Mouse (Mus musculus) adrenal gland, adult 2 months (tissue): Measurements from ENCODE around the gene Rgs1. TPM values are rescaled to one million over a fixed set of nuclear protein-coding genes. Genes with fewer than 3 reads are reported as not detected.

Source experiments
- DNase-seq: peaks from one replicate; pipeline ENCODE4 v3.0.0; 2021
- polyA plus RNA-seq: library from polyadenylated mRNA; depleted of rRNA; stranded (reverse); fragments of >200 nt; gene quantifications from 2 replicates; pipeline ENCODE4 v1.2.3, GENCODE M21; 2012; rRNA removed
- total RNA-seq, 2 experiments: library from RNA; stranded (reverse); gene quantifications; 2 replicates each; pipeline ENCODE4 v1.2.3; 2021

Rgs1 gene
- total and polyA plus RNA-seq, 3 experiments, result 0.69 to 1.0 TPM; not detected in 1

DNA sequence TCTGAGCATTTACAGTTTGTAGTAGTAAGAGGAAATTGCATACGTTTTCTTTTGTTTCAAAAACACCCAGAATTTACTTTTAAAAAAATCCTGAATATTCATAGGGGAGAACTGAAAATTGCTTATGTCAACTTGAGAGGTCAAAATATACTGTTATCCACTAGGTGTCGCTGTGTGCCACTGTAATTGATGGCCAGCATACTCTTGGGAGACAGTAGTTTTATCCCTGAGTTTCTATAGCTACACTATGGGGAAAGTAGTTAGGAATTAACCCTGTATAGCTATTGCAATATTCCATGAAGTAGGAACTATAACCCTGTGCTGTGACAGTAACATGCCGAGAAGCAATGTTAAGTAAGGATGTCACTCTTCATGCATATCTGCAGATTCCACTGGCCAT lies 51.4 kb downstream of the Rgs1 start:
- DNase-seq, result peak; percentile 13

Other genes starting within 250 kb of the Rgs1 start
- gene Rgs2, start 245.1 kb downstream of the Rgs1 start, total RNA-seq, result 100 to 1,000 TPM; 342 to 413 TPM
- 3.5 and 3.9 TPM in 2 replicates for gene Rgs2, start 245.1 kb downstream of the Rgs1 start, polyA plus RNA-seq
- not detected for gene Rgs13, start 71.9 kb downstream of the Rgs1 start, total RNA-seq
- not detected in 2 replicates for gene Rgs13, start 71.9 kb downstream of the Rgs1 start, polyA plus RNA-seq